Mouse (Mus musculus) CD4-positive helper T cell, adult 2 months (primary cell): ENCODE measurements around the gene Thada.

ENCODE experiments used
- DNase-seq: peaks from one replicate; pipeline ENCODE4 v3.0.0-alpha.2; 2012; ENCODE audit warnings: low read depth, missing footprints, low spot score

Thada gene

GRCm38 (mm10) chr17:84465753-84466608 is at the start of gene Thada:
Gene Thada, minus strand, starts transcription at chr17:84466205.
- DNase-seq, result peak; percentile 98

- DNase-seq, result no peak
These were observed 46.6 kb upstream of the Thada start for GRCm38 (mm10) chr17:84512516-84513085.

- no peak for DNase-seq
These were observed 45.9 kb upstream of the Thada start, which contains the start of gene Plekhh2 for GRCm38 (mm10) chr17:84511682-84512515. Gene Plekhh2, plus strand, starts transcription at chr17:84511895.

GRCm38 (mm10) chr17:84510961-84511639 is 45.1 kb upstream of the Thada start:
- no peak for DNase-seq

- DNase-seq, result no peak
These were observed 44.4 kb upstream of the Thada start for GRCm38 (mm10) chr17:84510355-84510754.

GRCm38 (mm10) chr17:84509176-84509575 is 43.2 kb upstream of the Thada start:
- DNase-seq, result no peak

GRCm38 (mm10) chr17:84508736-84509135 is 42.7 kb upstream of the Thada start:
- no peak for DNase-seq

- DNase-seq, result no peak
These were observed 39.9 kb upstream of the Thada start for GRCm38 (mm10) chr17:84505922-84506321.

GRCm38 (mm10) chr17:84502341-84502740 is 36.3 kb upstream of the Thada start:
- DNase-seq, result no peak

- DNase-seq, result no peak
These were observed 32.6 kb upstream of the Thada start for GRCm38 (mm10) chr17:84498639-84499038.

GRCm38 (mm10) chr17:84497972-84498604 is 32.1 kb upstream of the Thada start:
- DNase-seq, result no peak

- no peak for DNase-seq
These were observed 31.6 kb upstream of the Thada start for GRCm38 (mm10) chr17:84497559-84497958.

GRCm38 (mm10) chr17:84497026-84497425 is 31.0 kb upstream of the Thada start:
- no peak for DNase-seq

- DNase-seq, result no peak
These were observed 26.4 kb upstream of the Thada start for GRCm38 (mm10) chr17:84492255-84492880.

- DNase-seq, result no peak
These were observed 21.4 kb upstream of the Thada start for GRCm38 (mm10) chr17:84487415-84487814.

GRCm38 (mm10) chr17:84483673-84484320 is 17.8 kb upstream of the Thada start:
- no peak for DNase-seq

- no peak for DNase-seq
These were observed 16.8 kb upstream of the Thada start for GRCm38 (mm10) chr17:84482831-84483230.

- DNase-seq, result peak; percentile 11
These were observed 14.7 kb upstream of the Thada start for GRCm38 (mm10) chr17:84480464-84481355.

- DNase-seq, result no peak
These were observed 12.3 kb upstream of the Thada start for GRCm38 (mm10) chr17:84478276-84478675.
